ENCODE assay signal across 7 mouse cellular contexts in genomic region chr13:65112459-65113110, GRCm38 (mm10). TPM values are rescaled to one million over a fixed set of nuclear protein-coding genes. Genes with fewer than 3 reads are reported as not detected.
DNase-seq lines count a peak whose midpoint lies in the region; ATAC-seq lines count a peak whose summit lies in the region.

TSS of gene Mfsd14b (minus strand) at chr13:65112975.

- H3K27me3 ChIP-seq in embryonic facial prominence, embryonic 12.5 days = no peaks in the 10 kb centered on the region; the same call in 1 of the 2 replicates
- H3K27me3 ChIP-seq in limb, embryonic 11.5 days (ENCODE audit: control insufficient read depth, insufficient read depth, low read length) = no peaks in the 10 kb centered on the region
- no peaks in the 10 kb centered on the region for H3K27me3 ChIP-seq in midbrain, embryonic 14.5 days (ENCODE audit: control insufficient read depth, insufficient read depth, low read length)

- WGBS in embryonic facial prominence, embryonic 12.5 days = under 1% methylated on average over 60 of the region's 60 CpGs
- under 1% methylated on average over 60 of the region's 60 CpGs for WGBS in limb, embryonic 11.5 days
- under 1% methylated on average over 60 of the region's 60 CpGs for WGBS in midbrain, embryonic 14.5 days

- peak; percentile 99 for ATAC-seq in embryonic facial prominence, embryonic 12.5 days (ENCODE audit: insufficient number of reproducible peaks, insufficient read depth, low FRiP score, low TSS enrichment)
- ATAC-seq in limb, embryonic 11.5 days (ENCODE audit: insufficient number of reproducible peaks, low FRiP score, low TSS enrichment, low read depth) = peak; percentile 100
- peak; percentile 99 for ATAC-seq in midbrain, embryonic 14.5 days (ENCODE audit: low FRiP score, low TSS enrichment)

- DNase-seq in adrenal gland, postnatal 25 days = peak; percentile 86
- DNase-seq in heart, adult 11 months = peak; percentile 99
- DNase-seq in kidney, adult 18-20 months = peak; percentile 91
- peak; percentile 91 for DNase-seq in limb, embryonic 11.5 days (ENCODE audit: low spot score)
- peak; percentile 97 for DNase-seq in midbrain, embryonic 14.5 days
- peak; percentile 73 to 81 for DNase-seq in spleen, adult 18-20 months

- no peaks in the 10 kb centered on the region for H3K4me1 ChIP-seq in embryonic facial prominence, embryonic 12.5 days
- no peaks in the 10 kb centered on the region for H3K4me1 ChIP-seq in limb, embryonic 11.5 days (ENCODE audit: control insufficient read depth, insufficient read depth, low read length)
- peaks cover 12% of the 10 kb centered on the region for H3K4me1 ChIP-seq in midbrain, embryonic 14.5 days (ENCODE audit: control insufficient read depth, insufficient read depth, low read length)

- H3K4me2 ChIP-seq in embryonic facial prominence, embryonic 12.5 days (replicated peaks) = peak within 1 kb of the TSS; percentile 74
- H3K4me2 ChIP-seq in limb, embryonic 11.5 days (ENCODE audit: low read depth, severe bottlenecking) = peak within 1 kb of the TSS; percentile 68
- H3K4me2 ChIP-seq in midbrain, embryonic 14.5 days (ENCODE audit: low read length) = peak within 1 kb of the TSS; percentile 82

- H3K27ac ChIP-seq in embryonic facial prominence, embryonic 12.5 days = peak within 1 kb of the TSS; percentile 93
- peak within 1 kb of the TSS; percentile 84 for H3K27ac ChIP-seq in limb, embryonic 11.5 days (replicated peaks; ENCODE audit: low read depth, low read length)
- H3K27ac ChIP-seq in midbrain, embryonic 14.5 days (replicated peaks; ENCODE audit: low read depth, low read length) = peak within 1 kb of the TSS; percentile 86

- no peaks in the 10 kb centered on the region for H3K9me3 ChIP-seq in embryonic facial prominence, embryonic 12.5 days
- peaks cover 3% of the 10 kb centered on the region; the same call in 1 of the 2 replicates for H3K9me3 ChIP-seq in limb, embryonic 11.5 days (ENCODE audit: control insufficient read depth, low read length)
- H3K9me3 ChIP-seq in midbrain, embryonic 14.5 days (ENCODE audit: control insufficient read depth, low read length) = peaks cover 3% of the 10 kb centered on the region

- no peaks in the 10 kb centered on the region for H3K36me3 ChIP-seq in embryonic facial prominence, embryonic 12.5 days
- H3K36me3 ChIP-seq in limb, embryonic 11.5 days (ENCODE audit: control insufficient read depth, insufficient read depth, low read length) = no peaks in the 10 kb centered on the region
- 0 out of 2 replicates have a peak, but pooled peaks cover 3% of the 10 kb centered on the region for H3K36me3 ChIP-seq in midbrain, embryonic 14.5 days (ENCODE audit: control insufficient read depth, insufficient read depth, low read length)

- peak within 1 kb of the TSS; percentile 93 for H3K9ac ChIP-seq in embryonic facial prominence, embryonic 12.5 days
- H3K9ac ChIP-seq in limb, embryonic 11.5 days (ENCODE audit: low read length) = peak within 1 kb of the TSS; percentile 93
- H3K9ac ChIP-seq in midbrain, embryonic 14.5 days (replicated peaks; ENCODE audit: low read length) = peak within 1 kb of the TSS; percentile 84

- H3K4me3 ChIP-seq in embryonic facial prominence, embryonic 12.5 days = peak within 1 kb of the TSS; percentile 93
- H3K4me3 ChIP-seq in limb, embryonic 11.5 days (ENCODE audit: low read depth, low read length) = peak within 1 kb of the TSS; percentile 84
- H3K4me3 ChIP-seq in midbrain, embryonic 14.5 days (replicated peaks; ENCODE audit: low read depth, low read length) = peak within 1 kb of the TSS; percentile 91

RNA-seq across cellular contexts. Expression of gene Mfsd14b, which starts in this region (rescaled TPM):
- 44.2 and 54.4 TPM in 2 replicates for total RNA-seq in adrenal gland, postnatal 25 days (2021)
- polyA plus RNA-seq in embryonic facial prominence, embryonic 12.5 days (2016; fragmentation: Nextera tagmentation; extraction: Ambion mirVana) = 57.1 and 60.5 TPM in 2 replicates
- polyA plus RNA-seq in limb, embryonic 11.5 days (2014; fragmentation: Nextera tagmentation; extraction: Ambion mirVana) = 49.3 and 53.6 TPM in 2 replicates
- polyA plus RNA-seq in midbrain, embryonic 14.5 days (2014; fragmentation: Nextera tagmentation; extraction: Ambion mirVana) = 29.7 and 33.7 TPM in 2 replicates

Comparison
In these comparisons a context has a peak if more than half of its experiments do, and no peak if none do; other contexts are left out.
1. Peak in every context shown above with its lines: DNase-seq, ATAC-seq, H3K4me3 ChIP-seq and H3K27ac ChIP-seq.